Mouse (Mus musculus) T-cell, adult 2 months (primary cell): ENCODE measurements around the gene H3f3b.

Experiments used
- DNase-seq: peaks from one replicate; pipeline ENCODE4 v3.0.0; 2022; ENCODE audit warnings: low spot score

Gene H3f3b

DNA sequence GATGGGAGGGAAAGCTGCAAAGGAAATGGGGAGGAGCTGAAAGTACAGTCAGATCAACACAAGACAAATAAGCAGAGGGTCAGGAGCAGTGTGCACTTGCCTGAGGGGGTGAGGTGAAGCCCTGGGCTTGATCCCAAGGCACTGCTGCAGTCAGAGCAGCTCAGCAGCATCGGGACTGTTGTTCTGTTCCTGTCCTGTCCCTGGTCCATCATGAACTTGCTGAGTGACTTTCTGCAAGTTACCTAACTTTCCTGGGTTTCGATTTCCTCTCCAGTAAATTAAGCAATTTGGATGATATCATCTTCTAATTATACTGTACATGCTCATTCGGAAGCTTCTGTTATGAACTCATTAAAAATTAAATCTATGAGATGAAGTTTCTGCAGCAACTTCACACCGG is at the start of gene H3f3b:
Gene H3f3b, minus strand, starts transcription at position 207 of the 400 bp plus-strand sequence.
- DNase-seq: no peak

DNA sequence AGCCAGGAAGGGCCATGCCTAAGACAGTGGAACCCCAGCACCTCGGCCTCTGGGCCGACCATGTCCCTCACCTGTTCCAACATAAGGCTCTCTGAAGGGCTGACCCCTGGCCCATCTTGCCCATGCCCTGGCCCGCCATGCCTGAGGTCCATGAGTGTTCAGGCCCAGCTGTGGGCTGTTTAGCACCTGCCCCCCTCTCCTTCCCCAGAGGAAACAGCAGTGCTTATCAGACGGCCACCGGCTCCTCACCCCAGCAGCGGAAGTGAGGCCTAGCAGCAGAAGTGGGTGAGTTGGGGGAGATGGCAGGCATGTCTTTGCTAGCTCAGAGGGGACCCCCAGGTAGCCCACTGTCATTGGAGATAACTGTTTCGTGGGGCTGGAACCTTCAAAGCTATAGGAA is 49.1 kb upstream of the H3f3b start:
- peak; percentile 58 for DNase-seq

DNA sequence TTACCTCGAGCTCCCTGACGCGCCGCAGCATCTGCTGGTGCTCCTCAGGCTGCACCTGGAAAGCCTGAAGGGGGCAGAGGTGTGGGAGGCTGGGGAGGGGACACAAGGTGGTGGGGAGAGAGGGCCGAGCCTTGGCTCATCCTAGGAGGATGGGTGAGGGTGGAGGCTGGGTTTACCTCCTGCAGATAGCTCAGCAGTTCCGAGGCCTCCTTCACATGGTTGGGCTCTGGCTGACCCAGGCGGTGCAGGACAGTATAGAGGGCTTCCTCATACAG is 48.4 kb upstream of the H3f3b start:
- no peak for DNase-seq

DNA sequence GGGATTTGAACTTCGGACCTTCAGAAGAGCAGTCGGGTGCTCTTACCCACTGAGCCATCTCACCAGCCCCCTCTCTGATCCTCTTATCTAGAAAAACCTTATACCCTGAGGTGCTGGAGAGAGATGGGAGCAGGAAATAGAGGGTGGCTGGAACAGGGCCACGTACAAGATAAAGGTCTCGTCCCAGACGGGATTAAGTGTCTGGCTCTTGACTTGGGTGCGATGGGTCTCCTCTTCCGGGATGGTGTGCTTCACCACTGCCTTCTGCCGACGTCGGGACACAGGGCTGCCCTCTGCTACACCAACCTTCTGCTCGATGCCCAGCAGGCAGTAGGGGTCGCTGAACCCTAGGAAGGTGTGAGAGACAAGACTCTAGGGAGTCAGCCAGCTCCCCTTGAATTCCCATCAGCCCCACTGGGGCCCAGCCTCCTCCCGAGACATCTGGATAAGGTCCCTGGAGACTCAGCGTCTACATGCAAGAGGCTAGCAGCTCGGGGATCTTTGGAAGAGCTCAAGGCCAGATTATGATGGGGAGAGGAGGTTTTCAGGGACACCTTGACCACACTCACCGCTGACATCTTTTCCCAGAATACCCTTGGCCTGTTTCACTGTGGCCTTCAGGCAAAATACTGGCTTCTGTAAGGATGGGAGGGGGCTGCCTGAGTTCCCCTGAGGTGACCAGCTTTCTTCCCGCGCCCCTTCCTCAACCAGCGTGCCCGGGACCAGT is 47.9 kb upstream of the H3f3b start:
- no peak for DNase-seq

DNA sequence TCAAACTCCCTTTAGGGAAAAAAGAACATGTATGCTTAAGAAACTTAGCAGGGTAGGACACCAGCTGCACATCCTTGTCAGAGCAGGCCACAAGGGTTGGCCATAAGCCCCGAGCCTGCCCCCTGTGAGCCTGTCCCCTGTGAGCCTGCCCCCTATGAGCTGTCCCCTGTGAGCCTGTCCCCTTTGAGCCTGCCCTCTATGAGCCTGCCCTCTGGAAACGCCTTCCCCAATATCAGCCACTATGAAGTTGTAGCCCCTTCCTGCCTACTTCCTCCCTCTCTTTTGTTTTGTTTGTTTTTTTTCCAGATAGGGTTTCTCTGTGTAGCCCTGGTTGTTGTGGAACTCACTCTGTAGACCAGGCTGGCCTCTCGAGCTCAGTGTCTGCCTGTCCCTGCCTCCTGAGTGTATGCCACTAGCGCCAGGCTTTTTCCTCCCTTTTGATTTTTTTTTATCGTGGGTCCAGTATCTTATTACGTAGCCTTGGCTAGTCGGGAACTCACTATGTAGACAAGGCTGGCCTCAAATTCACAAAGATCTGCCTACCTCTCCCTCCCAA is 46.8 kb upstream of the H3f3b start:
- no peak for DNase-seq

DNA sequence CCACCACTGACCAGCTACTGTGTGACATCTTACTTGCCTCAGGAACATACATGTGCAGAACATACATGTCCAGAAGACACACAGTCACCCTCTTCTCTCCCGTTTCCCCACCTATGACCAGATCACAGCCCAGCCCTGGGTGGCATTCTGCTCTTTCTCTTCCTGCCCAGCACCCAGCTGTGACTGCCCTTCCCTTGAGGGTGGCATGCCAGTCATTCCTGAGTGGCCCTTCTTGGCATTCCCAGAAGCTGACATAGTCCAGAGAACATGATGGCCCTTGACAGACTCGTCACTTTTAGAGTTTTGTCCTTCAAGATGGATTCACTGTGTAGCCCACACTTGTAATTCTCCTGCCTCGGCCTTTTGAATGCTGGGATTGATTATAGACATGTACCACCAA is 44.8 kb upstream of the H3f3b start:
- DNase-seq: no peak

DNA sequence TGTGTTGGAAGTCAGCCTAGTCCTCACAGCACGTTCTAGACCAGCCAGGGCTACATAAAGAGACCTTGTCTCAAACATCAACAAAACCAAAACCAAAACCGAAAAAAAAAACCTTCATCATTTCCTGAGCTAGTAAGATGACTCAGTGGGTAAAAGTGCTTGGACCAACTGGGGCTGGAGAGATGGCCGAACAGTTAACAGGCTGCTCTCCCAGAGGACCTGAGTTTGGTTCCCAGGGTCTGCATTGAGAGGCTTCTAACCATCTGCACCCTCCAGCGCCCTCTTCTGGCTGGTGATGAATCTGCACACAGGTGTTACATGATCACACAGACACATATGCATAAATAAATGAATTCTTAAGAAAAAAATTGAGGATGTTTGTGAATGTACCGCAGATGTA is 43.7 kb upstream of the H3f3b start:
- peak; percentile 54 for DNase-seq

DNA sequence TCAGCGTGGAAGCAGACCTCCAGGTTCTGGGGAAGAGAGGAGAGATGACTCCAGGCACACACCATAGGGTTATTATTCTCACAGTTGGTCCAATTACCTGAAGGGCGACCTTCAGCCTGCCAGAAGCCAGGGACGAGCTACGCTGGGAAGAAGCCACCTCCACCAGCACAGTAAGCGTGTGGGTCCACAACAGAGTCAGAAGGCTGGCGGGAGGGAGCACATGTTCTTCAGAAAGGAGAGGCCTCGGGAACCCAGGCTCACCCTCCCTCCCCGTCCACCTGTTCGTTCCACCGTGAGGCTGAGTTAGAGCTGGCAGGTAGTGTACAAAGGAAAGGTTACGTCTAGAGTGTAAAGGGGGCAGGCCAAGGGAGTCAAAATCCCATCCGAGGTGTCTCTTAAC is 37.6 kb upstream of the H3f3b start:
- DNase-seq: no peak

DNA sequence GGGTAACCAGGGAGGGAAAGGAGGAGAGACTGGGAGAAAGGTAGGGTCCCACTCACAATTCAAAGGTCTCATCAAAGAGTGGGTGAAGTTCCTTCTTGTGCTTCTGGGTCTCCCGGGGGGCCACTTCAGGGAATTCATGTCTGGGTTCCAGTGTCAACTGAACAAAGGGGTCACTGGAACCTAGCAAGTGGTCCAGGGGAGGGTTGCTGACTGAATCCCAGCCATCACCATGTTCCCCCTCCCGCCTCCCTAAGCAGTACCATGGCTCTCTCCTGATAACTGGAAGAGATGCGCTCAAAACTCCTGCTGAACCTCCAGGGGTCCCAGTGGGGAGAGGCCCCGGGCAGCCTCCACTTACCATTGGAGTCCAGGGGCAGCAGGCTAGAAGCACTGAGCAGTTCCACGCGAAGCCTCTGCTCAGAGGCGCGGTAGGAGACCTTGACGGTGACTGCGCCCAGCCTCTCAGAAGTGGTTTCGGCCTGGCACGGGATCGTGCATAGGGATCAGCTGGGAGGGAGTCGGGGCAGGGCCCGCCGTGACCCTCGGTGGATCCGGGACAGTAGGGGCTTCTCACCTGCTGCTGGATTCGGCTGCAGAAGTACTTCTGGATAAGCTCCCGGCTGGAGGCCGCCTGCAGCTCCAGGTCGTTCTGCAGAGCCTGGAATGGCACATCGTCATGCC is 36.6 kb upstream of the H3f3b start:
- DNase-seq: no peak

DNA sequence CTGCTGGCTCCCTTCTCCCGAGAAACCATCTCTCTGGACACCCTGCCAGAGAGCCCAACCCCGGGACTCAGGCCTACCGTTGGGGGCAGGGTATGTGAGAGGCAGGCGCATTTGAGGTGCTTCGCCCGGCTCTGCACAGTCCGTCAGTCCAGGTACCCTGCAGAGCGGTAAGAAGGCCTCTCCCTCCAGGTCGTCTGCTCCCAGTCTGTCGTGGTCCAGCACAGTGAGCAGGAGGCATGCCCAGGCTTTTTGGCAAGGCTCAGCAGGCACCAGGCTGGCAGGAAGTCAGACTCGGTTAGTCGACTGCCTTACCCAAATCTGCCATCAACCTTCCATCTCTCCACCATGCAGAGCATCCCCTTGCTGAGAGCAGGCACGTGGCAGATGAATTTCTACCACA is 35.8 kb upstream of the H3f3b start:
- DNase-seq: no peak

DNA sequence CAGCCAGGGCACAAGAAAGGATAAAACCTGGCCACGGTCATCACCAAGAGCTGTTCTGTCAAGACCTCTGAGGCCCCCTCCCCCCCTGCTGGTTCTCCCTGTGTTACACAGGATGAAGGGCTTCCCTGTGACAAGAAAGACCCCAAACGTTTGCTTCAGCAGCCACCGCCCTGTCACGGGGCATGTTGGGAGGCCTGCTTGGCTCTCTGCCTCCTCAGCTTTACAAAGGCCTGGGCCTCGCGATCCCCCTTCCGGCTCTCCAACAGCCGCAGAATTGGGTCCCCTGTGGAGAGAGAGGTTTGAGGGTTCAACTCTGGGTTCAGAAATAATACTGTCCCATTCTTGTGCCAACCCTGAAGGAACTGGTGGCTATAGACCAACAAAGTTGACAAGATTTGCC is 34.8 kb upstream of the H3f3b start:
- no peak for DNase-seq

DNA sequence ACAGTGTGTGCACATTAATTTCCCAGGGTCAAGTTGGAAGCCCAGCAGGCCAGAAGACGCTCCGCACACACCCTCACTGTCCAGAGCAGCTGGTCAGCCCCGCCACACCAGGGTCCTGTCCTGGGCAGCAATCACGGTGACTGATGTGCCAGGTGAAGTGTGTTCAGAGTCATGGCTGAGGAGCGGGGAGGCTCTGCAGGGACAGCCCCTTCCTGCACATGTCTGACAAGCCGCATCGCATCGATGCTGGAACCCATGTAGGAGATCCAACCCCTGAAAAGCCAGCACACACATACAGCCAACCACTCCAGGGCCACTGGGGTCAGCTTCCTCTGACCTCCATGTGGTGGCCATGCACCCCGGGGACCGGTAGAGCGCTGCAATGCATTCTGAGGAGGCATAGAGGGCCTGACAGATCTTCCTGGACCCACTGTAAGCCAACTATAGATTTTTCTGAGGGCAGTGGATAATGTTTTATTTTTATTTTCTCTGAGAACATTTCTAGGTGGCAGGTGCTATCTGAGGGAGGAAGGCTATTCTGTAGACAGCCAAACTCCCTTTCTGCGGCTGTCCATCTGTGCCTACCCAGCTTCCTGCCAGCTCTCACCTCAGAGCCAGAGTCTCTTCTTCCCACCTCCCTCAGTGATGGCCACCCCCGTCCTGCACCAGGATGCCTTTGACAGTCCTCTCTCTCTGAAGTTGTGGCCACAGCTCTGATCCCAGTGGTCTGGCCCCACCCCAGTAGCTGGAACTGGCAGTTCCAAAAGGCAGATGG is 34.1 kb upstream of the H3f3b start:
- DNase-seq: no peak

DNA sequence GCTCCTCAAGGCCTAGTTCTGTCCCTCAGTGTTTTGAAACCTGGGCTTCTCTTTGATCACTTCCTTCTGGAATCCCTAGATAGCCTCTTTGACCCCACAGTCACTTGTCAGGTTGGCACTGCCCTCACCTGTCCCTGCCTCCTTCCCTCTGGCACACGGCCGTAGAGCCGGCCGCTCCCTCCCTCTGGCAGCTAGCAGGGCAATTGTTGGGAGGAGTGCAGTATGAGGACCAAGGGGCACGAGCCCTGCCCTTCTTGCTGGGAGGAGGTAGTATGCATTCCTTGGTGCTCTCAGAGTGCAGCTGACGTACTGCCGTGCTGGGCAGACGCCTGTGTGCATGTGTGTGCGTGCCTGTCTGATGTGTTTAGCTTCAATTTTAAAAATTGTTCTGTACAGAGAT is 32.8 kb upstream of the H3f3b start:
- DNase-seq: no peak

DNA sequence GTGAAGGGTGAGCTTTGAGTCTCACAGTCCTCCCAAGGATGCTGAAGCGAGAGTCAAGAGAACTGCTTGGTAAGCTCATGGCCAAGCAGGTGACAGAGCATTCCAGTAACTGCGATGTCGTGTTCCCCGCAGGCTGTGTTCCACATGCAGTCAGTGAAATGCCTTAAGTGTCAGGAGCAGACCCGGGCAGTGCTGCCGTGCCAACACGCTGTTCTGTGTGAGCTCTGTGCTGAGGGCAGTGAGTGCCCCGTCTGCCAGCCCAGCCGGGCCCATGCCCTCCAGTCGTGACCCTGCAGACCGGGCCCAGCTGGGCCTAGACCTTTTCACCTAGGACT is 31.9 kb upstream of the H3f3b start:
- DNase-seq: no peak

DNA sequence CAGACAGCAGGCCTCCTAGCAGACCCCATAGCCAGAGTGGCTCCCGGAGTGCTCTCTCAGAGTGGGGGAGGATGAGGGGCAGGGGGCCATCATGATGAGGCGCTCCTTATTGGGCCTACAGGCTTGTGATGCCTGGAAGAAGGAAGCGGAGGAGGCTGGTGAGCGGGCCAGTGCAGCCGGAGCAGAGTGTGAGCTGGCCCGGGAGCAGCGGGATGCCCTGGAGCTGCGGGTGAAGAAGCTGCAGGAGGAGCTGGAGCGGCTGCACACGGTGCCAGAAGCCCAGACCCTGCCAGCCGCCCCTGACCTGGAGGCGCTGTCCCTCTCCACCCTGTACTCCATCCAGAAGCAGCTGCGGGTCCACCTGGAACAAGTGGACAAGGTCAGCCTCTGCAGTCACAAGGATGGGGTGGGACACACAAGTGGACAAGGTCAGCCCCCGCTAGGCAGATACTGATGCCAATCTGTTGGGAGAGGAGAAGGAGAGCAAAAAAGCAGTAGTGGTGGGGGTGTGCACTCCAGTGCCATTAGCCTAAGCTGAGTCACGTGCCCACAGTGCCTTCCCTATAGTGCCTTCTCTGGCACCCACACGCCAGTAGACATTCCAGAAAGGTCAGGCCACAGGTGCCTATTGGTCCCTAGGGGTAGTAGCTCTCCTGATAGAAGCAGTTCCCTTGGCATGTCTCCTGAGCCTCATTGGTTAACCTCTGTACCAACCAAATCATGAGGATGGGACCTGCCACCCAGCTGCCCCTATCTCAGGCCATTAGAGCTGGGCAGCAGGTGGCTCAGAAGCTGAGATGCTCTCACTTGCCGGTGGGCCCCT is 31.3 kb upstream of the H3f3b start:
- DNase-seq: no peak

DNA sequence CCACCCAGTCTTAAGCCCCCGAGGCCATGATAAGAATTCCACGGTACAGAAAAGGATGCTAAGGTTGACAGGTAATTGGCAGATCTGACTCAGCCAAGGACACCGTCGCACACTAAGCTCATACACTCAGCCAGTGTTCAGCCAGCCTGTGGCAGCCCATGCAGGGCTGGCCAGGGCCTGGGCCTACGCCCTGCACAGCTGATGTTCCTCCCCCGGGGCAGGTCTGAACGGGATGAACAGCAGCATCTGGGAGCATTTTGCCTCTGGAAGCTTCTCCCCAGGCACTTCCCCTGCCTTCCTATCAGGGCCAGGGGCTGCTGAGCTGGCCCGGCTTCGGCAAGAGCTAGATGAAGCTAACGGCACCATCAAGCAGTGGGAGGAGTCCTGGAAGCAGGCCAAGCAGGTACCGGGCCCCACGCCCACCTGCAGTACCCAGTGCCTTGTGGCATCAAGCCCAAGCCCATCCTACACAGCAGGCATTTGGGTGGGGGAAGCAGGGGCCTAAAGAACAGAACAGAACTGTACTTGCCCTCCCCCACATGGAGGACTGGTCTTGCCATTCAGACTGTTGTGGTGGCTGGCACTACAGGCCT is 30.4 kb upstream of the H3f3b start:
- no peak for DNase-seq

DNA sequence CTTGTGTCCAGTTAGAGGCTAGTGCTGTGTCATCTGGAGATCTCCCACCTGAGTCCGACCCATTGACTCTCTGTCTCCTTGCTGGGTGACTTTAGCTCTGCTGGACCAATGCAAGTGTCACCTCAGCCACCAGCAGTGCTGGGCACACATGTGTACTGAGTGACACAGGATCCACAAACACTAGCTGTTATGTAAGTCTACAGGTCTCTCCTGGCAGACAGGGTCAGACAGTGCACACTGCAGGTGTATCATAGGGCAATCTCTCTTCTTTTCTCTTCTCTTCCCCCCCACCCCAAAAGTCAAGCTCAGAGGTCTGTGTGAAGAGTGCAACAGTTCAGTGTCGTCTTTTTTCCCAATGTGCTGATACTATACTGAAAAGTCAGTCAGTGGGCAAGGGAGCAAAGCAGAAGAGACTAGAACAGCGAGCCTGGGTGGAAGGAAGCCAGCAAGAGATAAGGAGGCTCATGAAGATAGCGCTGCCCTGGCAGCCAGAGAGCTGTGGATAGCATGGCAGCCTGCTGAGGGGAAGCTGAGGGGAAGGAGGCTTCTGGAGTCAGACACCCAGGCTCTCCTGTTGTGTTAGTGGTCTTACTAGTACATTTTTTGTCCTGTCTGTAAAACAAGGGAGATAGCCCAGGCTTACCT is 29.6 kb upstream of the H3f3b start:
- DNase-seq: no peak

DNA sequence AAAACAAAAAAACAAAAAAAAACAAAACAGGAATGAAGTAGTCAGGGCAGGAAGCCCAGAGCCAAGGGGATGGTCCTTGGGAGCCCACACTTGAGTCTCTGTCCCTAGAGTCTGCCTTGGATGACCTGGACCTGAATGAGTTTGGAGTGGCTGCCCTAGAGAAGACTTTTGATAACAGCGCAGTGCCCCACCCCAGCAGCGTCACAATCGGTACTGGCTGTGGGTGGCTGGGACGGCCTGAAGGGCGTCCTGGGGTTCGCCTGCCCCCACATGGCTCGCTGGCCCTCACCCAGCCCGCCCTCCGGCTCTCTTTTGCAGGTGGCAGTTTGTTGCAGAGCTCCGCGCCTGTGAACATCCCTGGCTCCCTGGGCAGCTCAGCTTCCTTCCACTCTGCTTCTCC is 28.1 kb upstream of the H3f3b start:
- no peak for DNase-seq

DNA sequence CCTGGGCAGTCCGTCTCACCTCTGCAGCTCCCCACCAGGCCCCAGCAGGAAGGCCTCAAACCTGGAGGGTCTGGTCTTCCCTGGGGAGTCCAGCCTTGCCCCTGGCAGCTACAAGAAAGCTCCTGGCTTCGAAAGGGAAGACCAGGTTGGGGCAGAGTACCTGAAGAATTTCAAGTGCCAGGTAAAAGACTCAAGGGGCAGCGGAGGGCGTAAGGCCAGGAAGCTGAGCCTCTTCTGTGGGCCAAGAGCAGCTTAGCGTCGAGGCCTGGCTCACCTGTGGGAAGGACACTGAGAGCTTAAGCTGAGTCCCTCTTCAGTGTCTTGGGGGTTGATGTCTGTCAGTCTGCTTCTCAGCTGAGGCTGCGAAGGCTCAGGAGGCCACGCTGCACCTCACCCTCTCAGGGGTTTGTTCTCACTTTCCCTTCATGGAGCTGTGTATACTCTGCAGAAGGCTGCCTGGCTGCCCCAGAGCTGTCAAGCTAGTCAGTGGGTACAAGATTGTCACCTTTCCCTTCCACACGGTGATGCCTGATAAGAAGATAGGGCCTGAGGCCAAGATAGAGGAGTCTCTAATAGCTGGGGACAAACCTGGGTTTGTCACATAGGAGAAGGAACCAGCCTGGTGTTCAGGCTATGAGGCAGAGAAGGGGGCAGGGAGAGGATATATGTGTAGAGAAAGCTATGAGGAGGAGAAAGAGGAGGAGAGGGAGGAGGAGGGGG is 25.9 kb upstream of the H3f3b start:
- no peak for DNase-seq

DNA sequence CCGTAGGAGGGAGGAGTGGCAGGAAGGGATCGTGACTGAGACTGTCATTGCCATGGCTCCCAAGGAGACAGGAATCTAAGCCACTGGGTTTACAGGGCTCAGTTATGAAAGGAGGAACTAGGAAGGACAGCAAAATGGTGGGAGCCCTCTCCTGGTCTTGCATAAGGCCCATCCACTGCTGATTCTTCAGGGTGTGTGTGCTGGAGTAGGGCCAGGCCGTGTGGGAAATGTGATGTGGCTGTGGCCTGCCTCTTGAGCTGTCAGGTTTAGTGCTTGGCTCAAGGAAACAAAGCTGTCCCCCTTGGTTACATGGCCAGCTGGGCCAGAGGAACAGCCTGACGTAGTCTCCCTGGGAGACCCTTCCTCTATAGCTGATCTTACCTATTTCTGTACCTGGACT is 22.4 kb upstream of the H3f3b start:
- no peak for DNase-seq

DNA sequence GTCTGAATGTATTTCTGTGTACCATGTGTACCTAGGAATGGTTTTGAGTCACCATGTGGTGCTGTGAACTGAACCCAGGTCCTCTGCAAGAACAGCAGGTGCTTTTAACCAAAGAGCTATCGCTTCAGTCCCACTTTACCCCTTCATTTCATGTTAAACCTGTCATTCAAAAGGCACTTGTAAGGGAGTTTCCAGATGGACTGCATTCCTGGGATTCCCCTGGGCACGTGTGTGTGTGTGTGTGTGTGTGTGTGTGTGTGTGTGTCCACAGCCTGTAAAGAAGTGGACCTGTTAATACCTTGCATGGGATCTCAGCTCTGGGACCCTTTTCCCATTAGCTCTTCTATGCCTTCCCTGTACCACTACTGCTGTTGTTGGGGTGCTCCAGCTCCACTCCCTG is 21.8 kb upstream of the H3f3b start:
- no peak for DNase-seq
